Mouse (Mus musculus): ENCODE data around the gene Rptor. TPM values are rescaled to one million over a fixed set of nuclear protein-coding genes. Genes with fewer than 3 reads are reported as not detected.

Rptor gene
- polyA plus RNA-seq, 2 experiments: 3.7 to 5.8 TPM

GRCm38 (mm10) chr11:119794671-119795070 lies 192.0 kb downstream of the Rptor start:
- H3K4me3 ChIP-seq (ENCODE audit: insufficient read depth in 1 of 2, low read depth in 2 of 2, low read length in 2 of 2): no peak overlapping the region
- 75% methylated on average over 6 of the region's 6 CpGs for WGBS (ENCODE audit: insufficient replicate concordance)
- TF ChIP-seq CTCF (IDR thresholded peaks at IDR 0.05; ENCODE audit: low read depth) (no peak), EP300 (IDR thresholded peaks at IDR 0.05; ENCODE audit: low read depth) (no peak)
- no peaks in the 10 kb centered on the region for H3K9me3 ChIP-seq (ENCODE audit: control insufficient read depth, low read length)
- no peaks in the 10 kb centered on the region for H3K4me1 ChIP-seq (replicated peaks; ENCODE audit: control insufficient read depth in 2 of 2, insufficient read depth in 2 of 2, low read length in 1 of 2)
- no peaks in the 10 kb centered on the region for H3K27me3 ChIP-seq (ENCODE audit: control insufficient read depth, insufficient read depth, low read length)
- H3K36me3 ChIP-seq (replicated peaks; ENCODE audit: control insufficient read depth, insufficient read depth, low read depth): no peaks in the 10 kb centered on the region
- no peak overlapping the region for H3K4me2 ChIP-seq (ENCODE audit: low read depth)
- no peak overlapping the region for H3K9ac ChIP-seq (replicated peaks)
- DNase-seq (ENCODE audit: low read depth in 3 of 3, low spot score in 3 of 3): no peak
- H3K27ac ChIP-seq: no peak overlapping the region
- no peak for ATAC-seq (ENCODE audit: insufficient read depth)

GRCm38 (mm10) chr11:119796406-119796805 lies 193.7 kb downstream of the Rptor start:
- WGBS (ENCODE audit: insufficient replicate concordance): 75% methylated on average over 7 of the region's 7 CpGs

GRCm38 (mm10) chr11:119796846-119797245 lies 194.1 kb downstream of the Rptor start:
- H3K4me1 ChIP-seq (replicated peaks; ENCODE audit: control insufficient read depth in 2 of 2, insufficient read depth in 2 of 2, low read length in 1 of 2): no peaks in the 10 kb centered on the region
- ATAC-seq (ENCODE audit: insufficient read depth) (no peak), DNase-seq (ENCODE audit: low read depth in 3 of 3, low spot score in 3 of 3) (no peak)
- TF ChIP-seq CTCF (IDR thresholded peaks at IDR 0.05; ENCODE audit: low read depth): no peak
- no peak for TF ChIP-seq EP300 (IDR thresholded peaks at IDR 0.05; ENCODE audit: low read depth)
- H3K9me3 ChIP-seq (ENCODE audit: control insufficient read depth, low read length): no peaks in the 10 kb centered on the region
- H3K4me3 ChIP-seq (ENCODE audit: insufficient read depth in 1 of 2, low read depth in 2 of 2, low read length in 2 of 2): no peak overlapping the region
- H3K4me2 ChIP-seq (ENCODE audit: low read depth): no peak overlapping the region
- H3K27me3 ChIP-seq (ENCODE audit: control insufficient read depth, insufficient read depth, low read length): no peaks in the 10 kb centered on the region
- no peak overlapping the region for H3K9ac ChIP-seq (replicated peaks)
- H3K27ac ChIP-seq: no peak overlapping the region
- WGBS (ENCODE audit: insufficient replicate concordance): 67% methylated on average over 7 of the region's 7 CpGs
- H3K36me3 ChIP-seq (replicated peaks; ENCODE audit: control insufficient read depth, insufficient read depth, low read depth): no peaks in the 10 kb centered on the region

More at GRCm38 (mm10) chr11:119796406-119796805, 193.7 kb downstream of the Rptor start:
- no peak overlapping the region for H3K4me3 ChIP-seq (ENCODE audit: insufficient read depth in 1 of 2, low read depth in 2 of 2, low read length in 2 of 2)
- DNase-seq (ENCODE audit: low read depth in 3 of 3, low spot score in 3 of 3): no peak
- H3K4me1 ChIP-seq (replicated peaks; ENCODE audit: control insufficient read depth in 2 of 2, insufficient read depth in 2 of 2, low read length in 1 of 2): no peaks in the 10 kb centered on the region
- no peak for ATAC-seq (ENCODE audit: insufficient read depth)
- H3K27me3 ChIP-seq (ENCODE audit: control insufficient read depth, insufficient read depth, low read length): no peaks in the 10 kb centered on the region
- no peaks in the 10 kb centered on the region for H3K36me3 ChIP-seq (replicated peaks; ENCODE audit: control insufficient read depth, insufficient read depth, low read depth)
- no peaks in the 10 kb centered on the region for H3K9me3 ChIP-seq (ENCODE audit: control insufficient read depth, low read length)
- H3K9ac ChIP-seq (replicated peaks): no peak overlapping the region
- no peak overlapping the region for H3K4me2 ChIP-seq (ENCODE audit: low read depth)
- no peak for TF ChIP-seq EP300 (IDR thresholded peaks at IDR 0.05; ENCODE audit: low read depth)
- TF ChIP-seq CTCF (IDR thresholded peaks at IDR 0.05; ENCODE audit: low read depth): no peak
- H3K27ac ChIP-seq: no peak overlapping the region

- Histone ChIP-seq H3K4me2 (ENCODE audit: low read depth) (no peak overlapping the region), H3K27ac (no peak overlapping the region), H3K27me3 (ENCODE audit: control insufficient read depth, insufficient read depth, low read length) (no peaks in the 10 kb centered on the region), H3K4me1 (replicated peaks; ENCODE audit: control insufficient read depth in 2 of 2, insufficient read depth in 2 of 2, low read length in 1 of 2) (no peaks in the 10 kb centered on the region), H3K9ac (replicated peaks) (no peak overlapping the region), H3K4me3 (ENCODE audit: insufficient read depth in 1 of 2, low read depth in 2 of 2, low read length in 2 of 2) (no peak overlapping the region), H3K36me3 (replicated peaks; ENCODE audit: control insufficient read depth, insufficient read depth, low read depth) (no peaks in the 10 kb centered on the region), H3K9me3 (ENCODE audit: control insufficient read depth, low read length) (no peaks in the 10 kb centered on the region)
- WGBS (ENCODE audit: insufficient replicate concordance): 68% methylated on average over 2 of the region's 2 CpGs
- TF ChIP-seq EP300 (IDR thresholded peaks at IDR 0.05; ENCODE audit: low read depth) (no peak), CTCF (IDR thresholded peaks at IDR 0.05; ENCODE audit: low read depth) (no peak)
- DNase-seq (ENCODE audit: low read depth in 3 of 3, low spot score in 3 of 3) (no peak), ATAC-seq (ENCODE audit: insufficient read depth) (no peak)
These were observed 196.8 kb downstream of the Rptor start for GRCm38 (mm10) chr11:119799536-119799935.

GRCm38 (mm10) chr11:119801855-119802254 lies 199.2 kb downstream of the Rptor start:
- no peak for DNase-seq (ENCODE audit: low read depth in 3 of 3, low spot score in 3 of 3)
- WGBS (ENCODE audit: insufficient replicate concordance): 56% methylated on average over 1 of the region's 1 CpGs
- Histone ChIP-seq H3K4me1 (replicated peaks; ENCODE audit: control insufficient read depth in 2 of 2, insufficient read depth in 2 of 2, low read length in 1 of 2) (no peaks in the 10 kb centered on the region), H3K4me2 (ENCODE audit: low read depth) (no peak overlapping the region), H3K36me3 (replicated peaks; ENCODE audit: control insufficient read depth, insufficient read depth, low read depth) (no peaks in the 10 kb centered on the region), H3K27me3 (ENCODE audit: control insufficient read depth, insufficient read depth, low read length) (no peaks in the 10 kb centered on the region), H3K4me3 (ENCODE audit: insufficient read depth in 1 of 2, low read depth in 2 of 2, low read length in 2 of 2) (no peak overlapping the region), H3K9me3 (ENCODE audit: control insufficient read depth, low read length) (no peaks in the 10 kb centered on the region), H3K27ac (no peak overlapping the region), H3K9ac (replicated peaks) (no peak overlapping the region)
- no peak for TF ChIP-seq EP300 (IDR thresholded peaks at IDR 0.05; ENCODE audit: low read depth)
- no peak for TF ChIP-seq CTCF (IDR thresholded peaks at IDR 0.05; ENCODE audit: low read depth)
- ATAC-seq (ENCODE audit: insufficient read depth): no peak
